Mouse (Mus musculus) heart, embryonic 11.5 days (tissue): ENCODE measurements around the gene Rapgef2. TPM values are rescaled to one million over a fixed set of nuclear protein-coding genes. Genes with fewer than 3 reads are reported as not detected.
A peak's percentile ranks its signal among the peaks of the same experiment; 100 is the strongest.

Experiments
- ATAC-seq: fragments of 200-750 bp; cut with Nextera tagmentation; replicated peaks from 2 replicates; pipeline ENCODE4 v1.8.0; 2017; ENCODE audit warnings: moderate library complexity; ENCODE audit not compliant: insufficient number of reproducible peaks, low FRiP score, low TSS enrichment
- H3K27ac ChIP-seq: fragments of 300-500 bp; sonication (generic); 2 replicates; pipeline ENCODE4 v1.5.1; 2014; ENCODE audit warnings: mild to moderate bottlenecking, low read depth, low read length
- H3K27me3 ChIP-seq: fragments of 300-500 bp; sonication (generic); 2 replicates; pipeline ENCODE4 v1.6.1; 2014; ENCODE audit warnings: mild to moderate bottlenecking, low read length, mixed read lengths; ENCODE audit not compliant: control insufficient read depth, insufficient read depth
- H3K36me3 ChIP-seq: fragments of 300-500 bp; sonication (generic); 2 replicates; pipeline ENCODE4 v1.6.1; 2014; ENCODE audit warnings: mild to moderate bottlenecking, low read length, moderate library complexity, mixed read lengths; ENCODE audit not compliant: control insufficient read depth, insufficient read depth
- H3K4me1 ChIP-seq: fragments of 300-500 bp; sonication (generic); 2 replicates; pipeline ENCODE4 v1.6.1; 2014; ENCODE audit warnings: low read length; ENCODE audit not compliant: control insufficient read depth, insufficient read depth
- H3K4me2 ChIP-seq: fragments of 300-500 bp; sonication (generic); 2 replicates; pipeline ENCODE4 v1.6.1; 2014; ENCODE audit warnings: mild to moderate bottlenecking, moderate library complexity
- H3K4me3 ChIP-seq: fragments of 300-500 bp; sonication (generic); 2 replicates; pipeline ENCODE4 v1.5.1; 2014; ENCODE audit warnings: low read depth, low read length
- H3K9ac ChIP-seq: fragments of 300-500 bp; sonication (generic); 2 replicates; pipeline ENCODE4 v1.6.1; 2014; ENCODE audit warnings: mild to moderate bottlenecking, low read depth, low read length, moderate library complexity
- H3K9me3 ChIP-seq: fragments of 300-500 bp; sonication (generic); replicated peaks from 2 replicates; pipeline ENCODE4 v1.6.1; 2016; ENCODE audit warnings: low read length; ENCODE audit not compliant: control insufficient read depth
- WGBS: fragments of 180-500 bp; shearing (Covaris S2); extraction: QIAGEN DNeasy Blood & Tissue Kit; methylation state at CpG from one replicate; pipeline ENCODE4 v1.1.7; 2014; ENCODE audit not compliant: insufficient replicate concordance; 5-methylcytosine and 5-hydroxymethylcytosine counted together
- polyA plus RNA-seq: library from polyadenylated mRNA; unstranded; fragments of >200 nt; fragmentation: Nextera tagmentation; extraction: Ambion mirVana; gene quantifications from 2 replicates; pipeline ENCODE4 v1.2.1, GENCODE M21; 2014

Gene Rapgef2
- polyA plus RNA-seq: 5.4 and 5.9 TPM in 2 replicates

GRCm38 (mm10) chr3:79286376-79287107 is at the start of gene Rapgef2:
TSS of gene Rapgef2 (minus strand) at chr3:79286517.
- Histone ChIP-seq H3K9ac (peak within 1 kb of the TSS; percentile 94), H3K27me3 (no peaks in the 10 kb centered on the region), H3K4me3 (peak within 1 kb of the TSS; percentile 85), H3K36me3 (no peaks in the 10 kb centered on the region), H3K9me3 (no peaks in the 10 kb centered on the region), H3K4me2 (peak within 1 kb of the TSS; percentile 83), H3K27ac (peak within 1 kb of the TSS; percentile 99), H3K4me1 (peaks cover 21% of the 10 kb centered on the region)
- ATAC-seq: peak; percentile 80
- under 1% methylated on average over 84 of the region's 97 CpGs for WGBS

DNA sequence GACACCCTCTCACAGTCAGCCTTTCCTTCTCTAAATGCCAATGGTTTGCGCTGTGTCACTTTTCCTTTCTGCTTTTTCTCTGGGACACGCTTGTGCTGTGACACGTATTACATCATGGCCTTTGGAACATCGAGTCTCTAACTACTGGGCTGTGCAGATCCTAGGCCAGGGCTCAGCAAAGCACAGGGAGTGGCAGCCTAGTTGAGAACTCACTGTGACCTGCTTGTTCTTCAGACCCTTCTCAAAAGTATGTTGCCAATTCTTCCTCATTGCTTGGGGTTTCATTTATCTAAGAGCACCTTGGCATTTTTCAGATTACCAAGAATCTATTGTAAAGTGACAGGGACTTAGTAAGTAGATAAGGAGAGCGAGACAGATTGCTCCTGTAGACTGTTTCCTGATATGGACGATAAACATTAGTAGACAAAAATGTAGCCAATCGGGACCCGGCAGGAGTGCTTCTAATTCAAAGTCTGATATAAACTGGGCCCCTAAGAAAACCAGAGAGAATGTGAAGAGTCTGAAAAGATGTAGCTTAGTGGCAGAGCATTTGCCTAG is 47.4 kb upstream of the Rapgef2 start:
- ATAC-seq: no peak
- no peaks in the 10 kb centered on the region for H3K9me3 ChIP-seq

DNA sequence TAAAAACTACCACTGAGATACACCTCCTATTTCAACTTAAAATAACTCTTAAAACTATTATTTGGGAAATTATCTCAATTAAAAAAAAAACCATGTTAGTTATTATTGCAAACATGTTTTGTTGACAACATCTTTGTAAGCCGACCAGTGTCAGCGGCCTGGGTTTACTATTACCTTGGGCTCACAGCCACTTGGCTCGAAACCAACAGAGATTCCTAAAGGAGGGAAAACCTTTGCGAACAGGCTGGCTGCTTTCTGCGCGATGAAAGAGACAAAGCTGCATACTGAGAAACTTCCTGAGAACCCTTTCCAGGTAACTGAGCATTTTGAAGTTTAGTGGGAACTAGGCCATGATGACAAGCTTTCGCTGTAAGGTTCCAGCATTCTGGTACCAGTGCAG is 46.7 kb upstream of the Rapgef2 start:
- Histone ChIP-seq H3K9ac (no peak overlapping the region), H3K27me3 (no peaks in the 10 kb centered on the region), H3K36me3 (no peaks in the 10 kb centered on the region), H3K27ac (no peak overlapping the region), H3K4me2 (no peak overlapping the region), H3K9me3 (no peaks in the 10 kb centered on the region), H3K4me1 (no peaks in the 10 kb centered on the region), H3K4me3 (no peak overlapping the region)
- WGBS: 90% methylated on average over 7 of the region's 7 CpGs
- no peak for ATAC-seq

More for the DNA sequence above, 47.4 kb upstream of the Rapgef2 start:
- H3K4me3 ChIP-seq: no peak overlapping the region
- WGBS: 59% methylated on average over 8 of the region's 8 CpGs
- H3K27me3 ChIP-seq: no peaks in the 10 kb centered on the region
- H3K36me3 ChIP-seq: no peaks in the 10 kb centered on the region
- no peak overlapping the region for H3K27ac ChIP-seq
- H3K4me1 ChIP-seq: no peaks in the 10 kb centered on the region
- no peak overlapping the region for H3K9ac ChIP-seq
- no peak overlapping the region for H3K4me2 ChIP-seq

- Histone ChIP-seq H3K9me3 (no peaks in the 10 kb centered on the region), H3K27ac (no peak overlapping the region), H3K4me1 (no peaks in the 10 kb centered on the region), H3K36me3 (no peaks in the 10 kb centered on the region), H3K4me2 (no peak overlapping the region), H3K9ac (no peak overlapping the region), H3K27me3 (no peaks in the 10 kb centered on the region), H3K4me3 (no peak overlapping the region)
- ATAC-seq: no peak
- 33% methylated on average over 8 of the region's 8 CpGs for WGBS
Observed at GRCm38 (mm10) chr3:79329691-79330315, 43.5 kb upstream of the Rapgef2 start.

DNA sequence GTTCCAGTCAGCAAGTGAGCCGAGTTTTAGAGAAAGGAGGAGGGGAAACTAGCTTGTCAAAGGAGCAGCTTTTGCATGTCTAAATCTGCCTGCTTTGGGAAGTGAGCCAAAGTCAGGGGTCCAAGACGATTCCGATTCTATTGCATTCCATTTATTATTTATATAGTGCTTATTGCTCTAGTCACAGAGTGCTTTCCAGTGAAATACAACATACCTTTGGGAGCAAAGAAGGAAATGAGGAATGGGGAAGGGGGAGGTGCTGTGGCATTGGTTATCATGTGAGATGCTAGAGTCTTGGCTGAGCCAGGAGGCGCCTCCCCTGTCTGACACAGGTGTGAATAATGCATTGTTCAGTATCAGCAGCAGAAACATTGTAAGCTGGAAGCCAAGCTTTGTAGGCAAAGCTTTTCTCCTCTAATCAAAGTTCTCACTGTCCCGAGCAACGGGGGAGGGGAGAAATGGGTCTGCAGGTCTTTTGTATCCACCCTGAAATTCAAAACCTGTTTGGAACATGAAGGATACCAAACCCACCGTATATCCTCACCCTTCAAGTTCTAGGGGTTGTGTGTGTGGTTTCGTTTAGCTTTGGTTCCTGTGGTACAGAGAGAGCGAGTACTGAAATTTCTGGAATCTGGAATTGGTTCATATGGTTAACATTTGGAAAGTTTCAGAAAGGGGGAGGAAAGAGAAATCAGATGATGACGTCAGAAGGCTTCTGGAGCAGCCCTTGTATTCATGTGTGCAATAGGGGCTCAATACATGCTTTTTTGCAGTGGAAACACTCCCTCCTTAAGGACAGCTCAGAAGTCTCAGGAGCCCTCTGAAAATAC is 38.6 kb upstream of the Rapgef2 start:
- Histone ChIP-seq H3K9me3 (no peaks in the 10 kb centered on the region), H3K4me3 (no peak overlapping the region), H3K27me3 (no peaks in the 10 kb centered on the region), H3K27ac (no peak overlapping the region), H3K9ac (no peak overlapping the region), H3K4me1 (no peaks in the 10 kb centered on the region), H3K4me2 (no peak overlapping the region), H3K36me3 (no peaks in the 10 kb centered on the region)
- ATAC-seq: no peak
- WGBS: 41% methylated on average over 10 of the region's 10 CpGs

DNA sequence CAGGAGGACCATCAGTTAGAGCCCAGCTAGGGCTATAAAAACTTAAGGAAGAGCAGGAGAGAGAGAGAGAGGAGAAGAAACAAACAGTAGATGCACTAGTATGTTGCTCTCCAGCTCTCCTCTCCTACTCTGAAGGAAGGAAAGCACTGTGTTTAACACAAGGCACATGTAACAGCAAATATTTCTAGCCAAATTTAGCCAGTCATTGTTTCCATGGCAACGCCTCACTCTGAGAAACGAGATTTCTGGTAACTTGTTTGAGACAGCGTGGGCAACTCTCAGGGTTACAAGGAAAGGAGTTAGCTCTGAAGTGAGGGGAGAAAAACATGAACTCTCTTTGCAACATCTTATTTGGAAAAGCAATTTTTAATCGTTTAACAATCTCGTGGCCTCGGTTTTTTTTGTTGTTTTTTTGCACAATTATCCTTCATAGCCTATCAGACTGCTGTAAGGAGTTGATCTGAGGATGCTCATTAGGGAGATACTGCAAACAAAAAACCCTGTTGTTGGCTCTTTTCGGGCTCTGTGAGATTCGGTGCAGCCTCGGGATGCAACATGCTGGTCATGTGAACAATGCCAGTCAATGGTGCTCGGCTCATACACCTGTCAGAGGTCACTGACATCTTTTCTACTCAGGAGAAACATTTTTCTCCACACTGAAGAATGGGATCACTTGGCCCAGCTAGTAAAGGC is 27.8 kb upstream of the Rapgef2 start:
- Histone ChIP-seq H3K9me3 (no peaks in the 10 kb centered on the region), H3K27me3 (no peaks in the 10 kb centered on the region), H3K4me1 (no peaks in the 10 kb centered on the region), H3K4me3 (no peak overlapping the region), H3K27ac (no peak overlapping the region), H3K9ac (no peak overlapping the region), H3K4me2 (no peak overlapping the region), H3K36me3 (no peaks in the 10 kb centered on the region)
- no peak for ATAC-seq
- 66% methylated on average over 10 of the region's 10 CpGs for WGBS

DNA sequence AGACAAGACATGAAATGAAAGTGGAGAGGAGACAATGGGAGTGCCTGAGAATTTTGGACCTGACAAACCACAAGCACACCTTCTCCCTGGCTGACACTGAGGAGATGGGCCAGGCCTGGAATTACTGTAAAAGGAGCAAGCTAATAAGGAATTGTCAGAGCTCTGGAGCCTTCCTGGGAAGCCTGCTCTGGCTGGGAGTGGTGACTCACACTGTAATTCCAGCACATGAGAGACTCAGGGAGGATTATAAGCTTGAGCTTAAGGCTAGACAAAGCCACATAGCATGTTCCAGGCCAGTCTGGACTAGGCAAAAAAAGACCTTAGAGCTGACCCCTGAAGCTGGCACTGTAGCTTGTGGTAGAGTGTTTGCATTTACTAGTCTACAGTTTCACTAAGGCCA is 25.6 kb upstream of the Rapgef2 start:
- Histone ChIP-seq H3K4me3 (no peak overlapping the region), H3K27ac (no peak overlapping the region), H3K9me3 (no peaks in the 10 kb centered on the region; the same call in 1 of the 2 replicates), H3K27me3 (no peaks in the 10 kb centered on the region), H3K4me2 (no peak overlapping the region), H3K9ac (no peak overlapping the region), H3K36me3 (no peaks in the 10 kb centered on the region), H3K4me1 (no peaks in the 10 kb centered on the region)
- ATAC-seq: no peak

- 74% methylated on average over 7 of the region's 7 CpGs for WGBS
- Histone ChIP-seq H3K4me3 (no peak overlapping the region), H3K36me3 (no peaks in the 10 kb centered on the region), H3K9ac (no peak overlapping the region), H3K27ac (no peak overlapping the region), H3K4me2 (no peak overlapping the region), H3K27me3 (no peaks in the 10 kb centered on the region), H3K4me1 (no peaks in the 10 kb centered on the region), H3K9me3 (no peaks in the 10 kb centered on the region; the same call in 1 of the 2 replicates)
- ATAC-seq: no peak
Observed at GRCm38 (mm10) chr3:79310184-79310583, 23.9 kb upstream of the Rapgef2 start.
